Mouse (Mus musculus) kidney, adult 2 months (tissue): ENCODE measurements around the gene Dad1. TPM values are rescaled to one million over a fixed set of nuclear protein-coding genes. Genes with fewer than 3 reads are reported as not detected.

Experiments
- DNase-seq: peaks from one replicate; pipeline ENCODE4 v3.0.0; 2021
- H3K27ac ChIP-seq: fragments of 200-500 bp; 2 replicates; pipeline ENCODE4 v1.5.1; 2012; ENCODE audit warnings: low read depth, low read length, control low read depth, inconsistent platforms; ENCODE audit not compliant: insufficient read depth
- H3K27me3 ChIP-seq: fragments of 200-500 bp; replicated peaks from 2 replicates; pipeline ENCODE4 v1.6.1; 2012; ENCODE audit warnings: mild to moderate bottlenecking, moderate library complexity, low read length, inconsistent platforms; ENCODE audit not compliant: control insufficient read depth, insufficient read depth
- H3K36me3 ChIP-seq: fragments of 200-500 bp; 2 replicates; pipeline ENCODE4 v1.6.1; 2012; ENCODE audit warnings: mild to moderate bottlenecking, moderate library complexity, low read length, inconsistent platforms; ENCODE audit not compliant: control insufficient read depth, insufficient read depth
- H3K4me1 ChIP-seq: fragments of 200-500 bp; 2 replicates; pipeline ENCODE4 v1.6.1; 2011; ENCODE audit warnings: low read length; ENCODE audit not compliant: control insufficient read depth, insufficient read depth
- H3K4me3 ChIP-seq: fragments of 200-500 bp; 2 replicates; pipeline ENCODE4 v1.5.1; 2011; ENCODE audit warnings: mild to moderate bottlenecking, low read depth, low read length, control low read depth; ENCODE audit not compliant: insufficient read depth
- CTCF ChIP-seq: fragments of 200-500 bp; conservative IDR thresholded peaks from 2 replicates; pipeline ENCODE4 v1.5.1; 2011; ENCODE audit warnings: low read depth, mild to moderate bottlenecking, control low read depth, low read length, moderate library complexity, mixed read lengths; ENCODE audit not compliant: insufficient read depth, insufficient read length
- POLR2A ChIP-seq: fragments of 200-500 bp; IDR thresholded peaks from one replicate; pipeline ENCODE4 v1.6.1; 2011; ENCODE audit warnings: low read depth, low read length, control low read depth
- WGBS: fragments of 180-500 bp; shearing (Covaris S2); methylation state at CpG from one replicate; pipeline ENCODE4 v1.1.7; 2018; 5-methylcytosine and 5-hydroxymethylcytosine counted together
- polyA plus RNA-seq: library from polyadenylated mRNA; depleted of rRNA; stranded (reverse); fragments of >200 nt; gene quantifications from 2 replicates; pipeline ENCODE4 v1.2.3, GENCODE M21; 2012

The Dad1 gene
- polyA plus RNA-seq, 1 experiment, result 775 TPM

GRCm38 (mm10) chr14:54225725-54226124 is 28.2 kb downstream of the Dad1 start:
- Histone ChIP-seq H3K27me3 (no peaks in the 10 kb centered on the region), H3K36me3 (no peaks in the 10 kb centered on the region), H3K4me3 (no peak overlapping the region), H3K4me1 (no peaks in the 10 kb centered on the region; the same call in 1 of the 2 replicates), H3K27ac (no peak overlapping the region)
- WGBS, result 86% methylated on average over 11 of the region's 11 CpGs
- TF ChIP-seq CTCF (no peak), POLR2A (no peak)
- DNase-seq, result no peak

- H3K4me1 ChIP-seq, result no peaks in the 10 kb centered on the region; the same call in 1 of the 2 replicates
- 68% methylated on average over 16 of the region's 16 CpGs for WGBS
- no peak overlapping the region for H3K27ac ChIP-seq
Observed at GRCm38 (mm10) chr14:54224484-54225467, 29.1 kb downstream of the Dad1 start.

GRCm38 (mm10) chr14:54224064-54224417 is 29.9 kb downstream of the Dad1 start:
- no peaks in the 10 kb centered on the region for H3K36me3 ChIP-seq
- 95% methylated on average over 5 of the region's 5 CpGs for WGBS
- no peaks in the 10 kb centered on the region; the same call in 1 of the 2 replicates for H3K4me1 ChIP-seq
- H3K27me3 ChIP-seq, result no peaks in the 10 kb centered on the region
- TF ChIP-seq POLR2A (no peak), CTCF (no peak)
- H3K27ac ChIP-seq, result no peak overlapping the region
- DNase-seq, result no peak
- no peak overlapping the region for H3K4me3 ChIP-seq

More at GRCm38 (mm10) chr14:54224484-54225467, 29.1 kb downstream of the Dad1 start:
- Histone ChIP-seq H3K4me3 (no peak overlapping the region), H3K27me3 (no peaks in the 10 kb centered on the region), H3K36me3 (no peaks in the 10 kb centered on the region)
- TF ChIP-seq CTCF (no peak), POLR2A (no peak)
- DNase-seq, result no peak

- H3K4me3 ChIP-seq, result no peak overlapping the region
- H3K27ac ChIP-seq, result no peak overlapping the region
- no peak for DNase-seq
- TF ChIP-seq POLR2A, result no peak
- no peak for TF ChIP-seq CTCF
- no peaks in the 10 kb centered on the region for H3K36me3 ChIP-seq
- H3K4me1 ChIP-seq, result no peaks in the 10 kb centered on the region; the same call in 1 of the 2 replicates
- WGBS, result 60% methylated on average over 13 of the region's 13 CpGs
- H3K27me3 ChIP-seq, result no peaks in the 10 kb centered on the region
Observed at GRCm38 (mm10) chr14:54223315-54224063, 30.4 kb downstream of the Dad1 start.

GRCm38 (mm10) chr14:54222289-54222727 is 31.6 kb downstream of the Dad1 start:
- H3K27me3 ChIP-seq, result no peaks in the 10 kb centered on the region
- no peaks in the 10 kb centered on the region for H3K4me1 ChIP-seq
- H3K36me3 ChIP-seq, result no peaks in the 10 kb centered on the region
- no peak overlapping the region for H3K27ac ChIP-seq
- WGBS, result 73% methylated on average over 8 of the region's 8 CpGs
- TF ChIP-seq CTCF (no peak), POLR2A (no peak)
- DNase-seq, result no peak
- no peak overlapping the region for H3K4me3 ChIP-seq

GRCm38 (mm10) chr14:54221641-54222040 is 32.3 kb downstream of the Dad1 start:
- WGBS, result 97% methylated on average over 6 of the region's 6 CpGs
- Histone ChIP-seq H3K4me1 (no peaks in the 10 kb centered on the region), H3K27me3 (no peaks in the 10 kb centered on the region), H3K36me3 (no peaks in the 10 kb centered on the region), H3K4me3 (no peak overlapping the region), H3K27ac (no peak overlapping the region)
- no peak for TF ChIP-seq POLR2A
- no peak for TF ChIP-seq CTCF
- no peak for DNase-seq

- TF ChIP-seq CTCF (no peak), POLR2A (no peak)
- no peak overlapping the region for H3K27ac ChIP-seq
- 0 out of 2 replicates have a peak, but pooled peaks cover 3% of the 10 kb centered on the region for H3K4me1 ChIP-seq
- WGBS, result 75% methylated on average over 8 of the region's 8 CpGs
- H3K27me3 ChIP-seq, result no peaks in the 10 kb centered on the region
- H3K36me3 ChIP-seq, result no peaks in the 10 kb centered on the region
- no peak overlapping the region for H3K4me3 ChIP-seq
- DNase-seq, result no peak
Observed at GRCm38 (mm10) chr14:54220726-54221494, 33.0 kb downstream of the Dad1 start.
